Mouse (Mus musculus) CH12.LX (cell line): ENCODE results near the gene Pced1b. TPM values are rescaled to one million over a fixed set of nuclear protein-coding genes. Genes with fewer than 3 reads are reported as not detected.

Source experiments
- DNase-seq: peaks from one replicate; pipeline ENCODE4 v3.0.0-alpha.2; 2013; ENCODE audit errors: extremely low read depth
- H3K27ac ChIP-seq: 2 replicates; pipeline ENCODE4 v1.5.1; 2012; ENCODE audit warnings: low read depth, mild to moderate bottlenecking, control low read depth, moderate library complexity; ENCODE audit not compliant: insufficient read depth
- H3K27me3 ChIP-seq: replicated peaks from 2 replicates; pipeline ENCODE3; 2012; ENCODE audit warnings: inconsistent platforms
- H3K36me3 ChIP-seq, 2 experiments: replicated peaks in 1 of 2; 2 replicates each; pipeline versions ENCODE3 to v1.6.1; 2012; ENCODE audit warnings: inconsistent platforms in 1 of 2, low read length in 1 of 2, mild to moderate bottlenecking in 1 of 2, mixed read lengths in 1 of 2, moderate library complexity in 1 of 2; ENCODE audit not compliant: control insufficient read depth in 1 of 2, insufficient read depth in 1 of 2
- H3K4me1 ChIP-seq, 2 experiments: 2 replicates each; pipeline ENCODE4 v1.6.1; 2012; ENCODE audit warnings: inconsistent platforms in 1 of 2, moderate library complexity in 1 of 2; ENCODE audit not compliant: insufficient read depth in 2 of 2, control insufficient read depth in 1 of 2
- H3K4me2 ChIP-seq: 2 replicates; pipeline ENCODE4 v1.6.1; 2012; ENCODE audit warnings: low read depth, mild to moderate bottlenecking, control low read depth; ENCODE audit not compliant: poor library complexity, insufficient read depth, severe bottlenecking
- H3K4me3 ChIP-seq, 3 experiments: fragments of 150-350 bp in 1 of 3; sonication (generic) in 1 of 3; replicated peaks in 1 of 3; 2 replicates each; pipeline versions ENCODE3 to v1.5.1; 2011 to 2012; ENCODE audit warnings: low read depth in 2 of 3, low read length in 2 of 3, mild to moderate bottlenecking in 2 of 3, moderate library complexity in 2 of 3, control low read depth in 1 of 3, improper control_type of control experiment in 1 of 3, inconsistent platforms in 1 of 3, mixed read lengths in 1 of 3; ENCODE audit not compliant: poor library complexity in 1 of 3
- H3K79me2 ChIP-seq: replicated peaks from 2 replicates; pipeline ENCODE4 v1.6.1; 2012; ENCODE audit warnings: mild to moderate bottlenecking, moderate library complexity; ENCODE audit not compliant: control insufficient read depth, poor library complexity, insufficient read depth, severe bottlenecking; ENCODE audit errors: extremely low read depth
- H3K9ac ChIP-seq: 2 replicates; pipeline ENCODE4 v1.6.1; 2012; ENCODE audit warnings: low read depth, mild to moderate bottlenecking, control low read depth, moderate library complexity; ENCODE audit not compliant: insufficient read depth
- H3K9me3 ChIP-seq: replicated peaks from 2 replicates; pipeline ENCODE3; 2012; ENCODE audit warnings: low read length, inconsistent platforms, mixed read lengths
- BHLHE40 ChIP-seq: IDR thresholded peaks from 2 replicates; pipeline ENCODE4 v1.6.1; 2011; ENCODE audit warnings: mild to moderate bottlenecking, low read depth, low read length, improper control_type of control experiment
- CTCF ChIP-seq, 2 experiments: IDR thresholded peaks in 1 of 2; conservative IDR thresholded peaks in 1 of 2; 2 replicates each; pipeline ENCODE4 v1.5.1; 2011 to 2012; ENCODE audit warnings: low read depth in 2 of 2, low read length in 2 of 2, improper control_type of control experiment in 1 of 2, inconsistent platforms in 1 of 2, mild to moderate bottlenecking in 1 of 2, moderate library complexity in 1 of 2
- EP300 ChIP-seq: IDR thresholded peaks from 2 replicates; pipeline ENCODE4 v1.6.1; 2011; ENCODE audit warnings: low read length, improper control_type of control experiment
- ETS1 ChIP-seq: conservative IDR thresholded peaks from 2 replicates; pipeline ENCODE4 v1.6.1; 2012; ENCODE audit warnings: low read depth, mild to moderate bottlenecking, inconsistent platforms, low read length, improper control_type of control experiment, moderate library complexity
- GABPA ChIP-seq: IDR thresholded peaks from 2 replicates; pipeline ENCODE4 v1.6.1; 2012; ENCODE audit warnings: low read depth, low read length, improper control_type of control experiment, inconsistent platforms; ENCODE audit not compliant: insufficient replicate concordance
- JUN ChIP-seq: IDR thresholded peaks from 2 replicates; pipeline ENCODE4 v1.6.1; 2011; ENCODE audit warnings: low read depth, mild to moderate bottlenecking, low read length, improper control_type of control experiment, moderate library complexity; ENCODE audit not compliant: insufficient read depth
- JUND ChIP-seq: conservative IDR thresholded peaks from 2 replicates; pipeline ENCODE4 v1.6.1; 2011; ENCODE audit warnings: low read depth, low read length, improper control_type of control experiment
- MEF2A ChIP-seq: IDR thresholded peaks from 2 replicates; pipeline ENCODE4 v1.6.1; 2014; ENCODE audit warnings: low read depth, mild to moderate bottlenecking, inconsistent platforms, low read length, improper control_type of control experiment, borderline replicate concordance
- MXI1 ChIP-seq: IDR thresholded peaks from 2 replicates; pipeline ENCODE4 v1.6.1; 2011; ENCODE audit warnings: mild to moderate bottlenecking, low read depth, low read length, improper control_type of control experiment
- NELFE ChIP-seq: IDR thresholded peaks from 2 replicates; pipeline ENCODE4 v1.6.1; 2011; ENCODE audit warnings: low read depth, low read length, improper control_type of control experiment
- PAX5 ChIP-seq: IDR thresholded peaks from 2 replicates; pipeline ENCODE4 v1.6.1; 2012; ENCODE audit warnings: low read length, inconsistent platforms, mixed read lengths
- POLR2A ChIP-seq: IDR thresholded peaks from 2 replicates; pipeline ENCODE4 v1.6.1; 2011; ENCODE audit warnings: low read depth, mild to moderate bottlenecking, improper control_type of control experiment, low read length
- RAD21 ChIP-seq: IDR thresholded peaks from 2 replicates; pipeline ENCODE4 v1.6.1; 2011; ENCODE audit warnings: low read depth, mild to moderate bottlenecking, low read length, improper control_type of control experiment, moderate library complexity
- SIN3A ChIP-seq: IDR thresholded peaks from 2 replicates; pipeline ENCODE4 v1.6.1; 2012; ENCODE audit warnings: low read length, improper control_type of control experiment, inconsistent platforms
- SMC3 ChIP-seq: IDR thresholded peaks from 2 replicates; pipeline ENCODE4 v1.6.1; 2011; ENCODE audit warnings: low read depth, low read length, improper control_type of control experiment
- TBP ChIP-seq: conservative IDR thresholded peaks from 2 replicates; pipeline ENCODE4 v1.6.1; 2011; ENCODE audit warnings: low read depth, low read length, improper control_type of control experiment
- USF1 ChIP-seq: IDR thresholded peaks from 2 replicates; pipeline ENCODE4 v1.6.1; 2014; ENCODE audit warnings: low read depth, mild to moderate bottlenecking, inconsistent platforms, low read length, improper control_type of control experiment
- USF2 ChIP-seq: conservative IDR thresholded peaks from 2 replicates; pipeline ENCODE4 v1.6.1; 2011; ENCODE audit warnings: low read depth, low read length, improper control_type of control experiment
- ZKSCAN1 ChIP-seq: IDR thresholded peaks from 2 replicates; pipeline ENCODE4 v1.6.1; 2012; ENCODE audit warnings: low read depth, inconsistent platforms, low read length, improper control_type of control experiment, borderline replicate concordance
- ZNF384 ChIP-seq: IDR thresholded peaks from 2 replicates; pipeline ENCODE4 v1.6.1; 2012; ENCODE audit warnings: low read depth, low read length, improper control_type of control experiment, inconsistent platforms
- dilution Hi-C: fragments of 300-500 bp; cut with MboI; formaldehyde crosslinking; loops from 2 replicates; pipeline ENCODE4 v1.14.3; 2020; ENCODE audit warnings: low sequenced_read_pairs; ENCODE audit not compliant: extremely low pct_unique_long_range_greater_than_20kb, extremely low pct_ligation_motif_present
- in situ Hi-C: fragments of 300-500 bp; cut with MboI; formaldehyde crosslinking; loops from 3 replicates; pipeline ENCODE4 v1.14.3; 2019; ENCODE audit warnings: low sequenced_read_pairs, low pct_ligation_motif_present, low pct_unique_long_range_greater_than_20kb, mixed read lengths
- polyA plus RNA-seq: library from polyadenylated mRNA; unstranded; fragments of >175 nt; gene quantifications from 2 replicates; pipeline ENCODE4 v1.2.1, GENCODE M21; 2012; ENCODE audit warnings: low read depth; ENCODE audit not compliant: insufficient read length
- total RNA-seq, 2 experiments: library from RNA; depleted of rRNA; stranded (reverse); fragments of 300-350 nt in 1 of 2; fragments of >200 nt in 1 of 2; gene quantifications; 2 replicates each; pipeline ENCODE4 v1.2.3; 2012 to 2014

Pced1b gene
- total and polyA plus RNA-seq, 3 experiments: 12.3 to 44.2 (median 21.1) TPM

GRCm38 (mm10) chr15:97412861-97413260 is 166.0 kb downstream of the Pced1b start:
- Histone ChIP-seq H3K4me2 (no peak overlapping the region), H3K9me3 (peaks cover 10% of the 10 kb centered on the region), H3K27ac (no peak overlapping the region), H3K4me3 (no peak overlapping the region), H3K27me3 (no peaks in the 10 kb centered on the region), H3K79me2 (no peaks in the 10 kb centered on the region), H3K9ac (no peak overlapping the region), H3K4me1 (peaks cover 3 to 4% of the 10 kb centered on the region in 2 experiments), H3K36me3 (no peaks in the 10 kb centered on the region)
- no peak for DNase-seq
- in situ Hi-C loops: no loop called here
- dilution Hi-C loops: no loop called here
- TF ChIP-seq BHLHE40 (no peak), TBP (no peak), GABPA (no peak), SMC3 (no peak), MXI1 (no peak), MEF2A (no peak), RAD21 (no peak), USF2 (no peak), USF1 (no peak), ETS1 (no peak), POLR2A (no peak), JUN (no peak), EP300 (no peak), ZKSCAN1 (no peak), CTCF (conservative IDR thresholded peaks at IDR 0.05 in 1 of 2, IDR thresholded peaks at IDR 0.05 in 1 of 2; ENCODE audit: low read depth in 2 of 2, low read length in 2 of 2) (no peak), NELFE (no peak), SIN3A (no peak), PAX5 (no peak), JUND (no peak)

- Histone ChIP-seq H3K4me1 (peaks cover 3 to 4% of the 10 kb centered on the region in 2 experiments), H3K9ac (no peak overlapping the region), H3K79me2 (no peaks in the 10 kb centered on the region), H3K4me2 (no peak overlapping the region), H3K27ac (no peak overlapping the region), H3K36me3 (no peaks in the 10 kb centered on the region), H3K27me3 (no peaks in the 10 kb centered on the region), H3K4me3 (no peak overlapping the region), H3K9me3 (peaks cover 13% of the 10 kb centered on the region)
- dilution Hi-C loops: no loop called here
- no peak for DNase-seq
- in situ Hi-C loops: loop anchor here (5.0 kb wide), 1 partner anchor 1502 kb away; the partner anchor contains the start of gene Lmbr1l
- TF ChIP-seq POLR2A: no peak
- TF ChIP-seq ZNF384: no peak
- TF ChIP-seq, all 38 proteins: peak for 0
Measured at GRCm38 (mm10) chr15:97414718-97415413, 168.0 kb downstream of the Pced1b start.
